Mouse (Mus musculus) CD4-positive, CD25-positive, alpha-beta regulatory T cell, adult 9 weeks (primary cell): ENCODE data around the gene Btbd35f22. TPM values are rescaled to one million over a fixed set of nuclear protein-coding genes. Genes with fewer than 3 reads are reported as not detected.

ENCODE experiments used
- polyA plus RNA-seq: library from polyadenylated mRNA; unstranded; fragments of 100-300 nt; shearing (Covaris generic); gene quantifications from one replicate; pipeline ENCODE4 v1.2.1, GENCODE M21; 2017

The Btbd35f22 gene
- not detected for polyA plus RNA-seq

GRCm38 (mm10) chrX:32047529-32047928, at the start of gene Btbd35f22:
TSS of gene Btbd35f22 (plus strand) at chrX:32047829.

Other genes starting within 250 kb of the Btbd35f22 start
- not detected for gene Gm21637, start 85.8 kb upstream of the Btbd35f22 start, polyA plus RNA-seq
- not detected for gene Btbd35f2, start 230.6 kb downstream of the Btbd35f22 start, polyA plus RNA-seq